Mouse (Mus musculus) intestine, postnatal 0 days (tissue): ENCODE measurements around the gene E2f1. TPM values are rescaled to one million over a fixed set of nuclear protein-coding genes. Genes with fewer than 3 reads are reported as not detected.

Source experiments
- ATAC-seq: fragments of 200-750 bp; cut with Nextera tagmentation; 2 replicates; pipeline ENCODE4 v1.8.0; 2017; ENCODE audit warnings: mild to moderate bottlenecking, moderate TSS enrichment, moderate library complexity
- H3K27ac ChIP-seq: fragments of 300-500 bp; sonication (generic); 2 replicates; pipeline ENCODE4 v1.5.1; 2014; ENCODE audit warnings: mild to moderate bottlenecking, low read depth, low read length, moderate library complexity
- H3K27me3 ChIP-seq: fragments of 300-500 bp; sonication (generic); replicated peaks from 2 replicates; pipeline ENCODE4 v1.6.1; 2014; ENCODE audit warnings: low read length, mixed read lengths; ENCODE audit not compliant: control insufficient read depth, insufficient read depth
- H3K36me3 ChIP-seq: fragments of 300-500 bp; sonication (generic); 2 replicates; pipeline ENCODE4 v1.6.1; 2014; ENCODE audit warnings: mild to moderate bottlenecking, moderate library complexity; ENCODE audit not compliant: control insufficient read depth, insufficient read depth
- H3K4me1 ChIP-seq: fragments of 300-500 bp; sonication (generic); replicated peaks from 2 replicates; pipeline ENCODE4 v1.6.1; 2014; ENCODE audit warnings: antibody characterized with exemption, low read length, mixed read lengths; ENCODE audit not compliant: control insufficient read depth, insufficient read depth
- H3K4me2 ChIP-seq: fragments of 300-500 bp; sonication (generic); replicated peaks from 2 replicates; pipeline ENCODE4 v1.6.1; 2014; ENCODE audit warnings: low read depth, mild to moderate bottlenecking, moderate library complexity
- H3K4me3 ChIP-seq: fragments of 300-500 bp; sonication (generic); 2 replicates; pipeline ENCODE4 v1.5.1; 2014; ENCODE audit warnings: low read depth, low read length
- H3K9ac ChIP-seq: fragments of 300-500 bp; sonication (generic); 2 replicates; pipeline ENCODE4 v1.6.1; 2014; ENCODE audit warnings: mild to moderate bottlenecking, low read depth, low read length
- H3K9me3 ChIP-seq: fragments of 300-500 bp; sonication (generic); 2 replicates; pipeline ENCODE4 v1.6.1; 2016; ENCODE audit warnings: mixed run types; ENCODE audit not compliant: control insufficient read depth
- CTCF ChIP-seq: sonication (generic); IDR thresholded peaks from 2 replicates; pipeline ENCODE4 v1.5.1; 2016; ENCODE audit warnings: low read depth, mild to moderate bottlenecking, control low read depth, antibody characterized with exemption, moderate library complexity
- WGBS: fragments of 180-500 bp; shearing (Covaris S2); extraction: QIAGEN DNeasy Blood & Tissue Kit; methylation state at CpG from one replicate; pipeline ENCODE4 v1.1.7; 2014; 5-methylcytosine and 5-hydroxymethylcytosine counted together
- polyA plus RNA-seq: library from polyadenylated mRNA; unstranded; fragments of >200 nt; fragmentation: Nextera tagmentation; extraction: Ambion mirVana; gene quantifications from 2 replicates; pipeline ENCODE4 v1.2.1, GENCODE M21; 2015

The E2f1 gene
- polyA plus RNA-seq, 1 experiment from 2014 or later: 5.9 TPM

DNA sequence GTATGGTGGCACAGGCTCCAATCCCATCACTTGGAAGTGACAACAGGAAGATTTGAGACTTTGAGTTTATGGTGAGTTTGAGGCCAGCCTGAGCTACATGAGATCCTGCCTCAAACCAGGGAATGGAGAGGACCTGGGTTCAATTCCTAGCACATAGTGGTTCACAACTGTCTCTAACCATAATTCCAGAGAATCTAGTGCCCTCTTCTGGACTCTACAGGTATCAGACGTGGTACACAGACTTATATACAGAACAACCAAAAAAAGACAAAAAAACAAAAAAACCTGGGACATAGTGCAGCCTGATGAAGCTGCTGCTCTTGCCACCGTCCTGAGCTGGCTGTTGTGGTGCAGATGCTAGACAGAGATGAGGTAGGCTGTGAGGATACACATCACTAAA, 28.1 kb downstream of the E2f1 start:
- Histone ChIP-seq H3K4me1 (no peaks in the 10 kb centered on the region), H3K36me3 (no peaks in the 10 kb centered on the region), H3K4me2 (no peak overlapping the region), H3K9me3 (no peaks in the 10 kb centered on the region), H3K27me3 (no peaks in the 10 kb centered on the region), H3K4me3 (no peak overlapping the region), H3K9ac (no peak overlapping the region), H3K27ac (no peak overlapping the region)
- no peak for ATAC-seq
- peak; percentile 33; the same call in 1 of the 2 replicates for TF ChIP-seq CTCF
- 82% methylated on average over 2 of the region's 2 CpGs for WGBS

DNA sequence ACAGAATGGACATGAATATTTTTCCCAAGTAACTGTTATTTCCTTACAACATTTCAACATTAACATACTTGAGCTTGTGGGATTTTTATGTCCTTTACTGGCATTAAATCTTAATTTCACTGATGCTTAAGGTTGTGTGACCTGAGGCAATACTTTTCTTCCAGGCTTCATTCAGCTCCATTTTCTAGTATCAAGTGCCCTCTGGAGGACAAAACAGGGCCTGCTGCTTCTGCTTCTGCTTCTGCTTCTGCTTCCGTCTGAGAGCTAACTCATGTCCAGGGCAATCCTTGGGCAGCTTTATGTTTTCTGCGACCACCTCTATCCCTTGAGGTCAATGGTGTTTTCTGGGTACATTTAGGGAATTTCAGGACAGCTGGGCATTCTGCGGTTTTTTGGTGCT, 30.0 kb downstream of the E2f1 start:
- no peak overlapping the region for H3K9ac ChIP-seq
- ATAC-seq: no peak
- no peaks in the 10 kb centered on the region for H3K9me3 ChIP-seq
- H3K27ac ChIP-seq: no peak overlapping the region
- H3K4me1 ChIP-seq: no peaks in the 10 kb centered on the region
- peak; percentile 79 for TF ChIP-seq CTCF
- no peaks in the 10 kb centered on the region for H3K27me3 ChIP-seq
- peaks cover 8% of the 10 kb centered on the region for H3K36me3 ChIP-seq
- 75% methylated on average over 3 of the region's 3 CpGs for WGBS
- no peak overlapping the region for H3K4me3 ChIP-seq
- no peak overlapping the region for H3K4me2 ChIP-seq

DNA sequence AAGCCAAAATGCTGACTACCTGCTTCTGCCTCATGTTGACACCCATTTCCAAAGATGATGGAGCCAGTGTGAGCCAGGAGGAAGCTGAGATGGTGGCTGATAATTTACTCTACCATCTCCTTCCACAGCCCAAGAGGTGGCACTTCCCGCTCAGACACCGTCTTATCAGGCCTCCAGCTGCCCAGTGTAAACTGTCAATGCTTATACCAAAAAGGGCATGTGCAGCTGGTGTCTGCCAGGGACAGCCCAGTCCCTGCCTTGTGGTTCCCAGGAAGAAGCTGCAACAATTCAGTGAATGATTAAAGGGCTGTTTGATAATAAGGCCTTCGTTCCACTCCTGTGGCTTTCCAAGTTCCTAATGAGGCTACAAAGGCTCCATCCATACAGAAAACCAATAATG, 31.0 kb downstream of the E2f1 start:
- H3K4me1 ChIP-seq: no peaks in the 10 kb centered on the region
- H3K4me2 ChIP-seq: no peak overlapping the region
- H3K27me3 ChIP-seq: no peaks in the 10 kb centered on the region
- H3K4me3 ChIP-seq: no peak overlapping the region
- TF ChIP-seq CTCF: no peak
- H3K9me3 ChIP-seq: no peaks in the 10 kb centered on the region
- H3K9ac ChIP-seq: no peak overlapping the region
- H3K36me3 ChIP-seq: peaks cover 12% of the 10 kb centered on the region
- no peak overlapping the region for H3K27ac ChIP-seq
- 38% methylated on average over 3 of the region's 3 CpGs for WGBS
- no peak for ATAC-seq

DNA sequence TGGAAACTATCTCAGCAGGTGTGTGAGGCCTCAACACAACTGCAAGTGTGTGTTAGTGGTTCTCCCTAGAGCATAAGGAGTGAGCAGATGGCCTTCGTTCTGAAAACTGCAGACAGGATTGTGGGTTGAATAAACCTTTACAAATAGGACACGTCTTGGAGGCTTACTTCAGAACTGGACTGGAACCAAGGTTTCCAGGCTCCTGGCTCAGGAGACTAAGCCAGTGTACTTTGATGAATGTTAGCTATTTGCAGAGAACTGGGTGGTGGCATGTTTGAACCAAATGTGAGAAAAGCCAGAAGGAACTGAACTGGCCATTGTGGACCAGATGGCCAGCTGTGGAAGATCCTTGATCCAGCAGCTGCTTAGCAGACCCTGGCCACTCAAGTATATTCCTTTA, 31.4 kb downstream of the E2f1 start:
- H3K27me3 ChIP-seq: no peaks in the 10 kb centered on the region
- WGBS: 62% methylated on average over 2 of the region's 2 CpGs
- peaks cover 12% of the 10 kb centered on the region for H3K36me3 ChIP-seq
- H3K4me1 ChIP-seq: no peaks in the 10 kb centered on the region
- no peak overlapping the region for H3K4me3 ChIP-seq
- no peak for ATAC-seq
- no peaks in the 10 kb centered on the region for H3K9me3 ChIP-seq
- H3K4me2 ChIP-seq: no peak overlapping the region
- no peak overlapping the region for H3K27ac ChIP-seq
- H3K9ac ChIP-seq: no peak overlapping the region
- TF ChIP-seq CTCF: no peak

- 92% methylated on average over 12 of the region's 12 CpGs for WGBS
- H3K4me2 ChIP-seq: no peak overlapping the region
- no peaks in the 10 kb centered on the region for H3K9me3 ChIP-seq
- peaks cover 26% of the 10 kb centered on the region for H3K36me3 ChIP-seq
- 0 out of 2 replicates have a peak, but pooled peaks have one; percentile 22 for ATAC-seq
- no peak overlapping the region; the same call in 1 of the 2 replicates for H3K27ac ChIP-seq
- H3K4me3 ChIP-seq: no peak overlapping the region
- no peak for TF ChIP-seq CTCF
- no peak overlapping the region for H3K9ac ChIP-seq
- H3K27me3 ChIP-seq: no peaks in the 10 kb centered on the region
- no peaks in the 10 kb centered on the region for H3K4me1 ChIP-seq
Observed at GRCm38 (mm10) chr2:154534704-154535270, 34.9 kb downstream of the E2f1 start.

DNA sequence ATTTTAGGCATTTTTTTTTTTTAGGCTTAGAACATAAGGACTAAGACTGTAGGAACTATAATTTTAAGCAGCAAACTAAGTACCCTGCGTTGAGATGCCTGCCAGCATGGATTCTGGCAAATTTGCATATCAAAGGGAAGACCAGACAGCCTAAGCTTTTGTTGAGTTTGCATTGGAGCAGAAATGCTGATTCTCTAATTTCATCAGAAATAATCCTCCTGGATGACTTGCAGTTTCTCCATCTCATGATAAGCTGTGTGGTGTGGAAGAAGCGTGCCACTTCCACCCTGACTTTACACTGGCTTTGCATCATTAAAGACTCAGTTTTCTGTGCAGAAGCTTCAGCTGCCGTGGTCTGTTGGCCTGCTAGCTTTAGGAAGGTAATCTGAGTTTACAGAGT, 36.8 kb downstream of the E2f1 start:
- WGBS: 70% methylated on average over 3 of the region's 3 CpGs
- TF ChIP-seq CTCF: no peak
- H3K4me2 ChIP-seq: no peak overlapping the region
- ATAC-seq: no peak
- H3K27me3 ChIP-seq: no peaks in the 10 kb centered on the region
- no peaks in the 10 kb centered on the region for H3K9me3 ChIP-seq
- H3K36me3 ChIP-seq: peaks cover 34% of the 10 kb centered on the region
- no peak overlapping the region for H3K27ac ChIP-seq
- H3K4me1 ChIP-seq: no peaks in the 10 kb centered on the region
- no peak overlapping the region for H3K9ac ChIP-seq
- H3K4me3 ChIP-seq: no peak overlapping the region

- no peak overlapping the region for H3K27ac ChIP-seq
- ATAC-seq: no peak
- no peak overlapping the region for H3K4me3 ChIP-seq
Observed at GRCm38 (mm10) chr2:154526531-154526930, 43.2 kb downstream of the E2f1 start.

More at GRCm38 (mm10) chr2:154526531-154526930, 43.2 kb downstream of the E2f1 start:
- no peak overlapping the region for H3K9ac ChIP-seq
- WGBS: 70% methylated on average over 3 of the region's 3 CpGs
- H3K27me3 ChIP-seq: no peaks in the 10 kb centered on the region
- peaks cover 42% of the 10 kb centered on the region for H3K36me3 ChIP-seq
- no peaks in the 10 kb centered on the region for H3K9me3 ChIP-seq
- no peaks in the 10 kb centered on the region for H3K4me1 ChIP-seq
- no peak for TF ChIP-seq CTCF
- H3K4me2 ChIP-seq: no peak overlapping the region
